Mouse (Mus musculus) ES-E14 (cell line): ENCODE data around the gene Slit2.

Experiments
- CHD2 ChIP-seq: IDR thresholded peaks from 2 replicates; pipeline ENCODE4 v1.6.1; 2014; ENCODE audit warnings: mild to moderate bottlenecking, low read depth, low read length, inconsistent platforms
- HCFC1 ChIP-seq: IDR thresholded peaks from 2 replicates; pipeline ENCODE4 v1.6.1; 2012; ENCODE audit warnings: low read length, inconsistent platforms, borderline replicate concordance; ENCODE audit not compliant: insufficient read depth
- ZC3H11A ChIP-seq: IDR thresholded peaks from 2 replicates; pipeline ENCODE4 v1.6.1; 2012; ENCODE audit warnings: low read depth, mild to moderate bottlenecking, inconsistent platforms, low read length, borderline replicate concordance
- ZNF384 ChIP-seq: IDR thresholded peaks from 2 replicates; pipeline ENCODE4 v1.6.1; 2012; ENCODE audit warnings: low read depth, low read length, inconsistent platforms

DNA sequence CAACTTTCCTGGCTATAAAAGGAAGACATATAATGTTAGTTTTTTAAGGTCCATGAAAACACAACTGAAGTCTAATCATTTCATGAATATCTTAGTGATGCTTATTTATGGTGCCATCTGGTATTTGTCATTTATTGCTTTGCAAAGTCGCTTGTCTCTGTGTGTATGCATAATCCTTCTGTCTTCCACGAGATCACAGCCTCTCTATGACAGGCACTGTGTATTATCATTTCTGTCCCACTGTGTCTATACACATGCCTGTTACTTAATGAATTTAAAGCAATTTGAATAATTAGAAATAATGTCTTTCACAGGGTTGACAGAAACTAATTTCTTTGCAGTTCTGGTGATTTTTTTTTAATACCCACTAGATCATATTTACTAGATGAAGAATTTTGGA is 242.6 kb downstream of the Slit2 start:
- TF ChIP-seq CHD2 (no peak), HCFC1 (no peak), ZC3H11A (no peak), ZNF384 (no peak)
